Mouse (Mus musculus): ENCODE data around the gene Dis3l2. TPM values are rescaled to one million over a fixed set of nuclear protein-coding genes. Genes with fewer than 3 reads are reported as not detected.

Dis3l2 gene
- polyA plus RNA-seq, 1 experiment from 2014 or later: 26.4 TPM

GRCm38 (mm10) chr1:86913896-86914295 is 210.3 kb downstream of the Dis3l2 start:
- Histone ChIP-seq H3K4me2 (replicated peaks; ENCODE audit: low read depth, low read length) (no peak overlapping the region), H3K27ac (ENCODE audit: low read length) (no peak overlapping the region), H3K9ac (replicated peaks; ENCODE audit: low read depth, low read length) (no peak overlapping the region), H3K36me3 (ENCODE audit: control insufficient read depth, insufficient read depth, low read length) (no peaks in the 10 kb centered on the region), H3K4me3 (ENCODE audit: low read depth, low read length) (no peak overlapping the region), H3K9me3 (ENCODE audit: control insufficient read depth, low read depth, low read length) (no peaks in the 10 kb centered on the region), H3K4me1 (ENCODE audit: control insufficient read depth, insufficient read depth, low read length) (no peaks in the 10 kb centered on the region), H3K27me3 (ENCODE audit: control insufficient read depth, insufficient read depth, low read length) (no peaks in the 10 kb centered on the region)
- 77% methylated on average over 3 of the region's 3 CpGs for WGBS
- ATAC-seq (ENCODE audit: insufficient number of reproducible peaks, insufficient read depth, low FRiP score, low read depth): no peak

GRCm38 (mm10) chr1:86914697-86915096 is 211.1 kb downstream of the Dis3l2 start:
- H3K27ac ChIP-seq (ENCODE audit: low read length): no peak overlapping the region

GRCm38 (mm10) chr1:86916355-86916984 is 212.9 kb downstream of the Dis3l2 start:
- H3K4me1 ChIP-seq (ENCODE audit: control insufficient read depth, insufficient read depth, low read length): no peaks in the 10 kb centered on the region
- no peak; the same call in 1 of the 2 replicates for ATAC-seq (ENCODE audit: insufficient number of reproducible peaks, insufficient read depth, low FRiP score, low read depth)
- no peak overlapping the region for H3K27ac ChIP-seq (ENCODE audit: low read length)
- no peak overlapping the region for H3K4me2 ChIP-seq (replicated peaks; ENCODE audit: low read depth, low read length)
- no peaks in the 10 kb centered on the region for H3K36me3 ChIP-seq (ENCODE audit: control insufficient read depth, insufficient read depth, low read length)
- no peak overlapping the region for H3K9ac ChIP-seq (replicated peaks; ENCODE audit: low read depth, low read length)
- H3K4me3 ChIP-seq (ENCODE audit: low read depth, low read length): no peak overlapping the region
- 69% methylated on average over 8 of the region's 8 CpGs for WGBS
- no peaks in the 10 kb centered on the region for H3K9me3 ChIP-seq (ENCODE audit: control insufficient read depth, low read depth, low read length)
- no peaks in the 10 kb centered on the region for H3K27me3 ChIP-seq (ENCODE audit: control insufficient read depth, insufficient read depth, low read length)

More at GRCm38 (mm10) chr1:86914697-86915096, 211.1 kb downstream of the Dis3l2 start:
- no peaks in the 10 kb centered on the region for H3K36me3 ChIP-seq (ENCODE audit: control insufficient read depth, insufficient read depth, low read length)
- H3K9me3 ChIP-seq (ENCODE audit: control insufficient read depth, low read depth, low read length): no peaks in the 10 kb centered on the region
- H3K9ac ChIP-seq (replicated peaks; ENCODE audit: low read depth, low read length): no peak overlapping the region
- no peak for ATAC-seq (ENCODE audit: insufficient number of reproducible peaks, insufficient read depth, low FRiP score, low read depth)
- 94% methylated on average over 2 of the region's 2 CpGs for WGBS
- no peak overlapping the region for H3K4me2 ChIP-seq (replicated peaks; ENCODE audit: low read depth, low read length)
- H3K4me1 ChIP-seq (ENCODE audit: control insufficient read depth, insufficient read depth, low read length): no peaks in the 10 kb centered on the region
- no peak overlapping the region for H3K4me3 ChIP-seq (ENCODE audit: low read depth, low read length)
- no peaks in the 10 kb centered on the region for H3K27me3 ChIP-seq (ENCODE audit: control insufficient read depth, insufficient read depth, low read length)

- WGBS: 63% methylated on average over 5 of the region's 5 CpGs
- H3K36me3 ChIP-seq (ENCODE audit: control insufficient read depth, insufficient read depth, low read length): no peaks in the 10 kb centered on the region
- no peak for ATAC-seq (ENCODE audit: insufficient number of reproducible peaks, insufficient read depth, low FRiP score, low read depth)
Measured at GRCm38 (mm10) chr1:86925776-86926175, 222.2 kb downstream of the Dis3l2 start.

GRCm38 (mm10) chr1:86931606-86932379 is 228.2 kb downstream of the Dis3l2 start:
- no peaks in the 10 kb centered on the region for H3K4me1 ChIP-seq (ENCODE audit: control insufficient read depth, insufficient read depth, low read length)
- no peaks in the 10 kb centered on the region for H3K27me3 ChIP-seq (ENCODE audit: control insufficient read depth, insufficient read depth, low read length)
- ATAC-seq (ENCODE audit: insufficient number of reproducible peaks, insufficient read depth, low FRiP score, low read depth): no peak
- H3K36me3 ChIP-seq (ENCODE audit: control insufficient read depth, insufficient read depth, low read length): no peaks in the 10 kb centered on the region; the same call in 1 of the 2 replicates
- 89% methylated on average over 4 of the region's 4 CpGs for WGBS
- no peak overlapping the region for H3K4me3 ChIP-seq (ENCODE audit: low read depth, low read length)
- H3K27ac ChIP-seq (ENCODE audit: low read length): no peak overlapping the region
- H3K9ac ChIP-seq (replicated peaks; ENCODE audit: low read depth, low read length): no peak overlapping the region
- no peak overlapping the region for H3K4me2 ChIP-seq (replicated peaks; ENCODE audit: low read depth, low read length)
- H3K9me3 ChIP-seq (ENCODE audit: control insufficient read depth, low read depth, low read length): no peaks in the 10 kb centered on the region

More at GRCm38 (mm10) chr1:86925776-86926175, 222.2 kb downstream of the Dis3l2 start:
- Histone ChIP-seq H3K9me3 (ENCODE audit: control insufficient read depth, low read depth, low read length) (no peaks in the 10 kb centered on the region), H3K4me3 (ENCODE audit: low read depth, low read length) (no peak overlapping the region), H3K9ac (replicated peaks; ENCODE audit: low read depth, low read length) (no peak overlapping the region), H3K4me2 (replicated peaks; ENCODE audit: low read depth, low read length) (no peak overlapping the region), H3K4me1 (ENCODE audit: control insufficient read depth, insufficient read depth, low read length) (no peaks in the 10 kb centered on the region), H3K27ac (ENCODE audit: low read length) (no peak overlapping the region), H3K27me3 (ENCODE audit: control insufficient read depth, insufficient read depth, low read length) (no peaks in the 10 kb centered on the region)

GRCm38 (mm10) chr1:86932810-86933209 is 229.2 kb downstream of the Dis3l2 start:
- Histone ChIP-seq H3K4me3 (ENCODE audit: low read depth, low read length) (no peak overlapping the region), H3K36me3 (ENCODE audit: control insufficient read depth, insufficient read depth, low read length) (no peaks in the 10 kb centered on the region; the same call in 1 of the 2 replicates), H3K4me1 (ENCODE audit: control insufficient read depth, insufficient read depth, low read length) (no peaks in the 10 kb centered on the region), H3K27ac (ENCODE audit: low read length) (no peak overlapping the region), H3K27me3 (ENCODE audit: control insufficient read depth, insufficient read depth, low read length) (no peaks in the 10 kb centered on the region), H3K9me3 (ENCODE audit: control insufficient read depth, low read depth, low read length) (no peaks in the 10 kb centered on the region), H3K4me2 (replicated peaks; ENCODE audit: low read depth, low read length) (no peak overlapping the region), H3K9ac (replicated peaks; ENCODE audit: low read depth, low read length) (no peak overlapping the region)
- no peak for ATAC-seq (ENCODE audit: insufficient number of reproducible peaks, insufficient read depth, low FRiP score, low read depth)
- 84% methylated on average over 4 of the region's 4 CpGs for WGBS

GRCm38 (mm10) chr1:86933656-86934055 is 230.0 kb downstream of the Dis3l2 start:
- ATAC-seq (ENCODE audit: insufficient number of reproducible peaks, insufficient read depth, low FRiP score, low read depth): no peak
- H3K9me3 ChIP-seq (ENCODE audit: control insufficient read depth, low read depth, low read length): no peaks in the 10 kb centered on the region

GRCm38 (mm10) chr1:86951501-86952205 is 248.0 kb downstream of the Dis3l2 start:
- Histone ChIP-seq H3K27ac (ENCODE audit: low read length) (no peak overlapping the region), H3K36me3 (ENCODE audit: control insufficient read depth, insufficient read depth, low read length) (no peaks in the 10 kb centered on the region), H3K9me3 (ENCODE audit: control insufficient read depth, low read depth, low read length) (no peaks in the 10 kb centered on the region), H3K9ac (replicated peaks; ENCODE audit: low read depth, low read length) (no peak overlapping the region), H3K4me1 (ENCODE audit: control insufficient read depth, insufficient read depth, low read length) (no peaks in the 10 kb centered on the region), H3K27me3 (ENCODE audit: control insufficient read depth, insufficient read depth, low read length) (no peaks in the 10 kb centered on the region), H3K4me3 (ENCODE audit: low read depth, low read length) (no peak overlapping the region), H3K4me2 (replicated peaks; ENCODE audit: low read depth, low read length) (no peak overlapping the region)
- 82% methylated on average over 5 of the region's 5 CpGs for WGBS
- no peak for ATAC-seq (ENCODE audit: insufficient number of reproducible peaks, insufficient read depth, low FRiP score, low read depth)

More at GRCm38 (mm10) chr1:86933656-86934055, 230.0 kb downstream of the Dis3l2 start:
- no peak overlapping the region for H3K9ac ChIP-seq (replicated peaks; ENCODE audit: low read depth, low read length)
- H3K4me3 ChIP-seq (ENCODE audit: low read depth, low read length): no peak overlapping the region
- 81% methylated on average over 1 of the region's 1 CpGs for WGBS
- no peak overlapping the region for H3K27ac ChIP-seq (ENCODE audit: low read length)
- no peak overlapping the region for H3K4me2 ChIP-seq (replicated peaks; ENCODE audit: low read depth, low read length)
- H3K27me3 ChIP-seq (ENCODE audit: control insufficient read depth, insufficient read depth, low read length): no peaks in the 10 kb centered on the region
- no peaks in the 10 kb centered on the region for H3K4me1 ChIP-seq (ENCODE audit: control insufficient read depth, insufficient read depth, low read length)
- H3K36me3 ChIP-seq (ENCODE audit: control insufficient read depth, insufficient read depth, low read length): no peaks in the 10 kb centered on the region; the same call in 1 of the 2 replicates
